Mouse (Mus musculus) heart, adult 9 months (tissue): ENCODE data around the gene Sppl2c.
A peak's percentile ranks its signal among the peaks of the same experiment; 100 is the strongest.

Experiments used
- DNase-seq, 2 experiments: peaks; one replicate each; pipeline ENCODE4 v3.0.0; 2022; ENCODE audit warnings: low spot score in 2 of 2

Sppl2c gene

GRCm38 (mm10) chr11:104186135-104186836 lies at the start of gene Sppl2c:
Sppl2c (plus strand) TSS chr11:104186327.
- no peak for DNase-seq

DNA sequence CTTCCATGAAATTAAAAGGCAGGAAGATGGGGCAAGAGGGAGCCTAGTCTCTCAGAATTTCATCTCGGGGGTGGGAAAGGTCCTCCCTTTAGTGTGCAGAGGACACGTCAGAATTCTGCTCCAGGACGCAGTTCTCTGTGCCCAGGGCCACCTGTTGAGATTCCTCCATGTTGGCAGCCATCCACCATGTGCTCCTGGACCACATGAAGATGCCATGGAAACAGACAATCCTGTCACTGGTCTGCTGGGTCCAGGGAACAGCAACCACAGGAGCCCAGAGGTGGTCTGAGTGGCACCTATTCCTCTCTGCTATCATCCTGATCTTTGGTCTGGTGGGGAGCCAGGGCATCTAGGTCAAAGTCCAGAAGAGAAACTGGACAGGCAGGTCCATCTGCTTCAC lies 47.2 kb upstream of the Sppl2c start:
- no peak for DNase-seq

- DNase-seq: no peak
Measured at GRCm38 (mm10) chr11:104144930-104145329, 41.2 kb upstream of the Sppl2c start.

- no peak for DNase-seq
Measured at GRCm38 (mm10) chr11:104148787-104149186, 37.3 kb upstream of the Sppl2c start.

DNA sequence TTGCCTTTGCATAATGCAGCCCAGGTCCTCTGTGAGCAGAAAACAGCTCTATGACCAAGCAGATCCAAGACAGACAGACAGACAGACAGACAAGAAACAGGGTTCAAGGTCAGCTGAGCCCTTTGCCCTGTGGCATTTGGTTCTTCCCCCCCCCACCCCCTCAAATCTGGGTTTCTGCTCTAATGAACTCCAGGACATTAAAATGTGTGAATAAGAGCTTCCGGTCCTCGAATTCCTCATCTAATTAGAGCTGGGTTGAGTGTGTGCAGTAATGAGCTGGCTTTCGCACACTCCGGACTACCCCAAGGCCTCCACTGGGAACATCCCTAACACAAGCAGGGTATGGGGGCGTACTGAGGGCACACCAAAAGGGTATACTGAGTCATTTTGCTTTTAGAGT lies 35.2 kb upstream of the Sppl2c start:
- no peak for DNase-seq

GRCm38 (mm10) chr11:104154332-104154731 lies 31.8 kb upstream of the Sppl2c start:
- no peak for DNase-seq

DNA sequence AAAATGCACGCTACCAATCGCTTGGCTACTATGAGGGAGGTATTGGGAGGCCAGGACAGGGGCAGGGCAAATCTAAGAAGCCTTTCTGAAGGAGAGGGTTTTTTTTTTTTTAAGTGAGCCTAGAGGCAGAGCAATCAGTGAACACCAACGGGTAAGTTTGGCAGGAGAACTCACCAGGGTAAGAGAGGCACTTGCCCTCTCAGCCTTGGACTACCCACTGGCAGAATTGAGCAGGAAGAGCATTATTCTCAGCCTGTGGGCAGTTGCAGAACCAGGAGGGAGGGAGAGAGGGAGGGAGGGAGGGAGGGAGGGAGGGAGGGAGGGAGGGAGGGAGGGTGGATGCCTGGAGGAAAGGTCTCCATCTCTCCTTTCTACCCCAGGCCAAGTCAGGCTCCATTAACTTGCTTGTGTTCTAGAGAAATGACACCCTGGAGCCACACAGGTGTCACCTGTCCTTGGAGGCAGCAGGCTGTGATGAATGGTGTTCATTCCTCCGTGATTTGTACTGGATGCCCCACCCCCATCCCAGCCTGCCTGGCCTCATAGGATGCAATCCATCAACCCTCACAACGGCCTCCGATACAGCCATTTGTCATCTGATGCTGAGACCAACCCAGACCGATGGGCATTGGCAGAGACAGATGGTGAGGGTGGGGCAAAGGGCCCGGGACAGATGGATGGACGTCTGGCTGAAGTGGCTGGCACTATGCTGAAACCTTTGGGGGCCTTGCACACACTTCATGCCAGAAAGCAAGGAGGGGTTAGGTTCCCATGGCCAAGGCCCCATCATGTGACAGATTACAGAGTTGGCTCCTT lies 31.1 kb upstream of the Sppl2c start:
- DNase-seq: no peak

DNA sequence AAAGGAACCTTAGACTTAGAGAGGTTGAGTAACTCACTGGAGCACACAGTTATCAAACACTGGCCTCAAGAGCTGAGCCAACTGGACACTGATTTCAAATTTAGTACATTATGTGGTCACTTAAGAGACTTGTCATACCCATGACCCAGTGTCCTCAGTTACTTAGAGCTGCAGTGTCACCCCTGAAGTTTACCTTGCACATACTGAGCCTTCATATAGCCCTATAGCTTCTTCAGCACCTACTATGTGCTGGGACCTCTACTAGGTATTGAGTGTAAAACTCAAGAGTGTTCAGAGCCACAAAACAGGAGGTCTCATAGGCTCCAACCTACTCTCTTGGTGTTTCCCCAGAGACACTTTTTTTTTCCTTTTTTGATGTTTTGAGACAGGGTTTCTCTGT lies 30.2 kb upstream of the Sppl2c start:
- no peak for DNase-seq

DNA sequence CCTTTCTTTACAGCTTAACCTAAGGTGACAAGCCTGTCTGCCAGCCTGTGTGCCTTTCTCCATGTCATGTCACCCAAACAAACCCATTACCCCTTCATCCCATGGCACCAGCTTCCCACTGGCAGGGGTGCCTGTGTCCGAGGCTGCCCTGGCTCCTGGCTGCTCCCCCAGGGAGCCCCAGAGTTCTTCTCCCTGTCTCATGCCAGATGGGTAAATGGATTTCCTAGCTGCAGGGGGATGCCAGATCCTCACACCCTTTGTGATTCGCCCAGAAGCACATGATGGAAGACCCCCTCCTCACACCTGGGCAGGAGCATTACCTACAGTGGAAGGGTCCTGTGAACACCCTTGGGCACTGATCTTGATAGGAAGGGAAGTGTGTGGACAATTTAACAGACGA lies 29.7 kb upstream of the Sppl2c start:
- DNase-seq: no peak

- DNase-seq: peak; percentile 5 to 10
Measured at GRCm38 (mm10) chr11:104157603-104158259, 28.4 kb upstream of the Sppl2c start.

DNA sequence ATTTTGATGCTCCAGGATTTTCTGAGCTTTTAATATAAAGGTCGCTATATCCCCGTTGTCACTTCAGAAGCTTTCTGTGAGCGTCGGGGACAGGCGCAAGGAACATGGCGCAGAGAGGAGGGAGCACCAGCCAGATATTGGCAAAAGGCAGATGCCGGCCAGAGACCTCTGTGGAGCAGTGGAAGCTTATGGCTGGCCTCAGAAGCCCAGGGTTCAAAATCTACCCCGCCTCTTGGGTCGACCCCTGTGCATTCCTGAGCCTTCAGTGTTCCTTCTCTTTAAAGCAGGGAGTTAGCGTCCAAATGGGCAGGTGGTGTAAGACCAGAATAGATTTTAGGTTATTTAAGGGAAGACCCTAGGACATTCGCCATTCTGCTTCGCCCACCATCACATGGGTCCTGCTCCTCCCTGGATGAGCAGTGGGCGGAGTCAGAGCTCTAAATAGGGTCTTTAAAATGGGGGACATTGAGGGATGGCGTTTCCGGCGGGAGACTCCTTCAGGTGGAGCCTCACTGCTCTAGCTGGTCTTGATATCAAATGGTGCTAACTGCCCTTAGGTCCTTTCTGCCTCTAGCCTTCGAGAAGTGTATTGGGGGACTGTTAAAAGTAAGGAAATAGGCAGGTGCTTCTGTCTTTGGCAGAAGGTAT lies 27.7 kb upstream of the Sppl2c start:
- no peak for DNase-seq

DNA sequence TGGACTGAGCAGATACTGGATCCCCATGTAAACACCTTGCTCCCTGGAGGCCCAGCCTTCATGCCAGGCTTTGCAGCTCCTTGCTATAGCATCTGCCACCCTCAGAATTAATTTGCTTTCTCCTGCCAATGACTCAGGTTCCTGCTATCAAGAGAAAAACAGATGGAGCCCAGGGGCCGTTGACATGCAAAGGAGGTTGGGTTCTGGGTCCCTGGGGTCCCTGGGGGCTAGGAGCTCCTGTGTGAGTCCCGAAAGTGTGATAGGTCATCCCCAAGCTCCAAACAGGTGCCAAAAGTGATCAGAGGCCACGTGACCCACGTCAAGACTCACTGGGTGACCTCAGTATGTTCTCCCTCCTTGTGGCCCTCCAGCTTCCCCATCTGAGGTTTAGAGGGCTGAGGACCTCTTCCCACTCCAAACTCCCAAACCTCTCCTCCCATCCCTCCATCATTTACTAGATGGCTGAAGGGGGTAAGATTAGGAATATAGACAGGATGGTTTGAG lies 26.3 kb upstream of the Sppl2c start:
- no peak for DNase-seq

- no peak for DNase-seq
Measured at GRCm38 (mm10) chr11:104161153-104161552, 25.0 kb upstream of the Sppl2c start.

DNA sequence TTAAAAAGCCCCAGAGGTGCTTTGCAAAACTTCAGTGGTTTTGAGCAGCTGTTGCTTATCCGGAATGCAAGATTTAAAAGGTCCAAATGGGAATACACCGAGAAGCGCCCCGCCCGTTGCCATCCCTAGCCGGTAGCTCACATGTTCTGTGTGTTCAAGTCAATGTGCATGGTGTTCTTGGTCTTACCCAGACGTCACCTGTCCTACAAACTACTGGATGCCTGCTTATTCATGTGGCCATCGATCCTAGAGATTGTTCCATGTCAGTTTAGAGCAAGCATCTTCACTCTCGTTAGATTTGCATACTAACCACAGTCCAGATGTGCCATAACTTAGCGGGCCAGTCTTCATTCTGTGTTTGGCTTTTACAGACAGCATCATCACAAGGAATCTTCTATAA lies 21.9 kb upstream of the Sppl2c start:
- no peak for DNase-seq

GRCm38 (mm10) chr11:104171281-104171781 lies 14.8 kb upstream of the Sppl2c start:
- peak; percentile 28 to 29 for DNase-seq

- DNase-seq: no peak
Measured at GRCm38 (mm10) chr11:104178893-104179292, 7.2 kb upstream of the Sppl2c start.

DNA sequence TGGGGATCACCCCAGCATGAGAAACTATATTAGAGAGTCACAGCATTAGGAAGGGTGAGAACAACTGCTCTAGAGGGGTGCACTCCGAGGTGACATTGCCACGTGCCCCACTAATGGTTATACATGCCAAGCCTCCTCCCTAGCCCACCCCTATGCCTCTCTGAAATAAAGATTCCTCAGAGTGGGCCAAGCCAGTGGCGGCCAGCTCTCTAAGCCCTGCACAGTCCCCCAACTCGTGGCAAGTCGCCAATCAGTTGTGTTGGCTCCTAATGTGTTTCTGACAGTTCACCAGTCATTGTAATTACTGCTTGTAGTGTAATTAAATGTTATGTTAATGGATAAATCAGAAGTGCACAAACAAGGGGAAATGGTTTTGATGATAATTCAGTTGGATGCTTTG lies 6.3 kb upstream of the Sppl2c start:
- DNase-seq: no peak

GRCm38 (mm10) chr11:104182141-104182540 lies 4.0 kb upstream of the Sppl2c start:
- no peak for DNase-seq

GRCm38 (mm10) chr11:104186837-104187150 lies 667 bp downstream of the Sppl2c start:
- DNase-seq: no peak

- DNase-seq: no peak
Measured at GRCm38 (mm10) chr11:104187766-104188165, 1.6 kb downstream of the Sppl2c start.

DNA sequence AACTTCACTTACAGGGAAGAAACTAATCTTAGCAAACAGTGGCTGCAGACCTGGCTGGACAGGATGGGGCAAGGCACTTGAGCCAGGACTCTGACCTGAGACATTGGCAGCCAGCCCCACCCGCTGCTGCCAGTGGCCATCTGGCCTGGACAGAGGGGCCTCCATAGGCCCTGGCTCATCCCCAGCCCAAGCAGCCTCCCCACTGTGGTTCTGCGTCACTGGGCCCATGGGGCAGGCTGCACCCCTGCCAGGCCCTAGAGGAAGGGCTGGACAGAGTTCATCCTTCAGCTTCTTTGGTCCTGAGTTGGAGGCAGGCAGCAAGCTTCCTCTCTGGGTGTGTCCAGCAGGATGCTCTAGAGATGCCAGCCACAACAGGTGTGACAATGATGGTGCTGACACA lies 3.9 kb downstream of the Sppl2c start:
- DNase-seq: no peak

- no peak for DNase-seq
Measured at GRCm38 (mm10) chr11:104195382-104195781, 9.3 kb downstream of the Sppl2c start.
